Mouse (Mus musculus): Measurements from ENCODE around the gene Celf2. TPM values are rescaled to one million over a fixed set of nuclear protein-coding genes. Genes with fewer than 3 reads are reported as not detected.
A peak's percentile ranks its signal among the peaks of the same experiment; 100 is the strongest.

Gene Celf2
- total RNA-seq, 2 experiments from 2014 or later: 486 to 531 TPM

GRCm38 (mm10) chr2:7080794-7081783 lies 428.3 kb downstream of the Celf2 start:
- peak in 1 of 2 experiments; percentile 35 for DNase-seq

- DNase-seq: no peak
These were observed 429.3 kb downstream of the Celf2 start for GRCm38 (mm10) chr2:7080086-7080485.

GRCm38 (mm10) chr2:7079390-7079789 lies 430.0 kb downstream of the Celf2 start:
- DNase-seq: no peak

GRCm38 (mm10) chr2:7073730-7074129 lies 435.6 kb downstream of the Celf2 start:
- no peak for DNase-seq

GRCm38 (mm10) chr2:7072344-7073265 lies 436.8 kb downstream of the Celf2 start:
- no peak for DNase-seq

- no peak for DNase-seq
These were observed 439.9 kb downstream of the Celf2 start for GRCm38 (mm10) chr2:7069458-7069857.

DNA sequence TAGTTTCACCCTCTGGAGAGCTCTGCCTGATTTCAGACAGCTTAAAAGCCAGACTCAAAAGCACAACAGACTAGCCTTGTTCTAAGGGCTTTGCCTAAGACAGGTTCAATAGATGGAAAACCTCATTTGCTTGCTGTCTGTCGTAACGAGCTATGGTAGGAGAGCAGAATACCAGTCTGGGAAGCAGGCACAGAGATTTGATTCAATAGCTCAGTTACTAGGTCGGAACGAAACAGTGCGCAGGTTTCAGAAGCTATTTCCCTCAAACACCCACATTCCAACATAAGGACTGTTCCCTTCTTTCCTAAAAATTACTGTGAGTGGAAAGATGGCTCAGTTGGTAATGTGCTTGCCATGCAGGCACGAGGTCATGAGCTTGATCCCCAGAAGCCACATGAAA lies 441.1 kb downstream of the Celf2 start:
- DNase-seq: no peak

GRCm38 (mm10) chr2:7063574-7064192 lies 445.7 kb downstream of the Celf2 start:
- no peak for DNase-seq

- DNase-seq: no peak
These were observed 448.8 kb downstream of the Celf2 start for GRCm38 (mm10) chr2:7060490-7061105.

DNA sequence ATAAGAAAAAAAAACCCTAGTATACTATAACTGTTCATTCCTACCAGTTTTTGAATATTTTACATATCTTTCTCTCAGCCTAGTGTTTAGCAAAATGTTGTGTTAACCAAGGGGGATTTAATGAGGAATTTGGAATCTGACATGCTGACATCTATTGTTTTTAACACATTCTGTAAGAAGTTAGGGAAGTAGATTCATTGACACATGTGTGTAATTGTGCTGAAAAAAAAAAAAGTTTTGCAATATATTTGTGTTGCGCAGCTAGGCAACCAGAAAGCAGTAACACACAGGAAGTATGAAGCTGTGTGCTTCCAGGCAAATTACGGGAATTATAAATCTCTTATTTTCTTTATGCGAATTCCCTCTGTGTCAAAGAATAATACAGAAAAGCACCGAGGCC lies 453.0 kb downstream of the Celf2 start:
- DNase-seq: no peak

DNA sequence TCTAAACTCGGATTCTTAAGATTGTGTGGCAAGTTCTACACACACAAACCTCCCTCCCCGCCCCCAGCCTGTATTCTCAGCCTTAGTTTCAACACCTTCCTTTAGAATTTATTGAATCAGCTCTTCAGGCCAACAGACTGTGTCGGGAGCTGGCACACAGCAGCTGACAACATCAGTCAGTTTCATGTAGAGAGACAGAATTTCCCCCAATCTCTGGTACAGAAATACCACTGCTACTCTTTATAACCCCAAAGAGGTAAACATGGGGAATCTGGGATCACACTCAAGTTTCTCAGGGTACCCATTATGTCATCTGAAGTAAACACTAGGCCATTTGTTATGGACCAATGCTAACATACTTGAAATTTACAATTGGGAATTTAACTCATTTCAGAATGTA lies 453.4 kb downstream of the Celf2 start:
- DNase-seq: no peak

GRCm38 (mm10) chr2:7051090-7051489 lies 458.3 kb downstream of the Celf2 start:
- DNase-seq: no peak

DNA sequence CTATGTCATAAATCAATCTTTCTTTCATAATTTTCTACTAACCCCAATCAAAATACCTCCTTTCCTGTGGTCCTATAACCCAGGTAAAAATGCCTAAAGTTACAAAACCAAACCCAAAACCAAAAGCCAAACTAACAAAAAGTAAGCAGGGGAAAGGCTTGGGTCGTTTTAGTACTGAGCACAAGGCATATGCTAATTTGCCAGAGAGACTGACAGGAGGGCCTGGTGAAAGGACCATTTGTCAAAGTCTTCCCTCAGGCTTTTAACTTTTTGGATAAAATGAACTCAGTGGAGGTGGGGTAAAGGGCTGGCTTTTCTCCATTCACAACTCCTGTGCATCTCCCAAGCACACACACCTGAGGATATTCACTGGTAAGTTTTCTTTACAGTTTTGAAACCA lies 463.2 kb downstream of the Celf2 start:
- DNase-seq: no peak

DNA sequence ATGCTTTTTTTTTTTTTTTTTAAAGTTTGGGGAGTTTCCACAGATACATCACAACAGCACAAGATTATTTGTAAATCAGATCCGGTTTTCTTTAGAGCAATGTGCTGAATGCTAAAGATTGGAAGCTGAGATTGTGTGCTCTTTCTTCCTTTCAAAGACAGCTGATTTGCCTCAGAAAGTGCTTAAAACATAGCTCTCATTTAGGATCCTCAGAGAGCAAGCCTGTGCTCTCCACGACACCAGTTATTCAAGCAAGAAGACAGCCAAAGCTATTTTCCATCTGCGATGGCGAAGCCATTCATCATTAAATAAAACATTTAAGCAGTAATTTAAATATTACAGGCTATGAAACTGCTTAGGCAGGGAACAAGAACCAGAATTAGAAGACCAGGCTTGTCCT lies 463.8 kb downstream of the Celf2 start:
- no peak for DNase-seq

DNA sequence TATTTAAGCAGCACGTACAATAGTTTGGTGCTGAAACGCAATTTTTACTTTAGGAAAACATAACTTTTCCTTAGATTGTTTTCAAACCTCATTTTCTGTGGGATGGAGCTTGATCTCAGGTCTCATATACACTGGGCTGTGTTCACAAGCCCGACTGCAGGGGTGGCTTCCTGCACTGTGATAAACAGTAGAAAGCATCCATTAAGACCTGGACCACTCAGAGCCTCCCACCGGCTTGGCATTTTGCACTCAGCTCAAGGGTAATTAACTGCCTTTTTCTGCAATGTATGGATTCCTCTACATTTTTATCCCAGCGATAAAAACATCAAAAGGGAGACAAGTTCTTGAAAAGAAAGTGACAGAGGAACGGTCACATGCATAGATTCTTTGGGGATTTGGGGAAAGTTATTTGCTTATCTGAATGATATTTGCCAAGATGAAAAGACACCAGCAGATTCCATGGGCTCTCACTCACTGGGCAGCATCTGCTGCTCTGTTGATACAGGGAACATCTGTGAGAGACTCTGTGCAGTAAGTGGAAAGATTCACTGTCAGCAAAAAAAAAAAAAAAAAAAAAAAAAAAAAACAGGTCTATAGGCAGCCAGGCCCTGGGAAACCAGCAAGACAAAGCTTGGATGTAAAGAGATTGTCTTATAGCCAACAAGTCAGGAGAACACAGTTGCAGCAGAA lies 465.4 kb downstream of the Celf2 start:
- DNase-seq: no peak

DNA sequence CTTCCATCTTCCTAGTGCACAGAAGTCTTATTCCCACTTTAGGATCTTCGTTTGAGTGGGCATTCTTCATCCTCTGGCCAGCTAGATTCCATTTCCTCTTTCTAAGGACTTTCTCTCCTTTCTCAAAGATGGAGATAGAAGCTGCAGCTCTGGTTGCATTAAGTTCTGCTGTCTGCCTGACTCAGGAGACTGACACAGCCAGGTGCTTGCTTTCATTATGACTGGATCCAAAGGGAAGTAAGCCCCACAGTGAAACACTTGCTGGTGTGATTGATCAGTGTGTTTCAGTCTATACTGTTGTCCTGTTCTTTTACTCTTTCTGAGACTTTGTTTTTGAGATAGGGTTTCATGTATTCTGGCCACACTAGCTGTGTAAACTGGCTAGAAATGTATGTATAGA lies 468.4 kb downstream of the Celf2 start:
- DNase-seq: no peak

DNA sequence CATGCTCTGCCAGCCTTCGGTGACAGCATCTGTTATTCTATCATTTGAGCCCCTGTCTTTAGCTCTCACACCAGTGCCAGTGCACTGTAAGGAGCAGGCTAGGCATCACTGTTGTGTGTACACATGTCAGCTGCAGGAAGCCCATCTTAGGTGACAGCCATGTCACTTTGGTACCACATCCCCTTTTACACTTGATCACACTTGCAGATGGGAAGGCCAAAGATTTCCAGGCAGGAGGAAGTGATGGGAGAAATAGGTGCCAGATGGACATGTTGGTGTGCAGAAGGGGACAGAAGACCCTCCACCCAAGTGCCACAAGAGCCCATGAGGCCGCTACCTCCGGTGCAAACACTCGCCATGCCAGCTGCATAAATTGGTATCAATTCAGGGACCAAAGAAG lies 470.4 kb downstream of the Celf2 start:
- no peak for DNase-seq

- no peak for DNase-seq
These were observed 478.0 kb downstream of the Celf2 start for GRCm38 (mm10) chr2:7031389-7031788.

DNA sequence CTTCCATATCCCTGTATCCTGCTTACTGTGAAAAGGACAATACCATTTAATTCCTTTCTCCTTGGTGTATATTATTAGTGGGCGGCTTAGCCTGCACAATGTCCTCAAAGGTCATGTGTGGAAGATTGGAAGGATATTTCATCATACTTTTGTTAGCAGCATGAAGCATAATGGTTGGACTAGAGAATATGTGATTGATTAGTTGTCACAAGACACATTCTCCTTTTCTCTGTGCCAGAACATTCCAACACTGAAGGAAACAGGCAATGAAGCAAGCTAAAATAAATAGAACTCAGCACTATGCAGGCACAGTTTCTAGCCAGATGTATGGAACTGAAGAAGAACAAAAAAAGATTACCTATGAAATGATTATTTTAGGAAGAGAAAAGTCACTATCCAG lies 482.6 kb downstream of the Celf2 start:
- no peak for DNase-seq

- DNase-seq: no peak
These were observed 483.8 kb downstream of the Celf2 start for GRCm38 (mm10) chr2:7025594-7025993.

DNA sequence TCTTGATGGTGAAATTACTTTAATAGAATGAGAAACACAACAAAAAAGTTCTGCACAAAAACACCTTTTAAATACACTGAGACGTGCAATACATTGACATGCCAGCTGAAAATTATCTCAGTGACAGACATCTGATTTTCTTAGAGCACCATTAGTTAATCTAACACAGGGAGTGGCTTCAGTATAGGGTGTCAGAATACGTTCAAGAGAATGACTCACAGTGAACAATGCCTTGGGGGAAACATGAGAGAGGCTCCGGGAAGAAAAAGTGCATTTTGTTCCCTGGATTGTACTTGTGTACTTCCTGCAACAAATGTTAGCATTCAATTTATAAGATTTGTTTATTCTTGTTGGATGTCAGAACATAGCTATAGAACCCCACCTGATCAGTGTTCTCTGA lies 487.2 kb downstream of the Celf2 start:
- DNase-seq: no peak
